Mouse (Mus musculus) T-helper 17 cell (primary cell): ENCODE data around the gene Ppp1r16b.

Source experiments
- in situ Hi-C, 2 experiments: fragments of 300-600 bp; cut with MboI, MseI; formaldehyde crosslinking; loops; 1 replicate in 1 of 2; 2 replicates in 1 of 2; pipeline ENCODE4 v1.15.1; 2025; ENCODE audit warnings: high pct_unique_total_duplicates in 2 of 2

The Ppp1r16b gene

DNA sequence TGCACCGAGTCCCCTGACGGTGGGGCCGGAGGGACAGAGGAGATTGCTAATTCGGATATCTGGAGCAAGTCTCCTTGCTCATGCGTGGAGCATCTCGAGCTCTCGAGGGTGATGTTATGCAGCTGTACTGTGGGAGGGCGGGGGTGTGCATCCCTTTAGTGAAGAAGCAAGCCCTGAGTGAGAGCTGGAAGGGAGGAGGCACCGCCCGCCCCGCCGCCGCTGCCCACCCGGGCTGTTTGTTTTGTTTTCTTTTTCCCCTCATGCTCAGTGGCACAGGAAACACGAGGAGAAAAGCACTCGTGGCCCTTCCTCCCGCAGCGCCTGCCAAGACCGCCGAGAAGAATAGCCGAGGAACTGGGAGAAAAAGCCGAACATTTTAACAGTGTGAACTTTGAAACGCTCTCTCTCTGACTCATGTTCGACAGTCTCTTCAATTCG lies 22.6 kb downstream of the Ppp1r16b start:
- in situ Hi-C loops: no loop called here

DNA sequence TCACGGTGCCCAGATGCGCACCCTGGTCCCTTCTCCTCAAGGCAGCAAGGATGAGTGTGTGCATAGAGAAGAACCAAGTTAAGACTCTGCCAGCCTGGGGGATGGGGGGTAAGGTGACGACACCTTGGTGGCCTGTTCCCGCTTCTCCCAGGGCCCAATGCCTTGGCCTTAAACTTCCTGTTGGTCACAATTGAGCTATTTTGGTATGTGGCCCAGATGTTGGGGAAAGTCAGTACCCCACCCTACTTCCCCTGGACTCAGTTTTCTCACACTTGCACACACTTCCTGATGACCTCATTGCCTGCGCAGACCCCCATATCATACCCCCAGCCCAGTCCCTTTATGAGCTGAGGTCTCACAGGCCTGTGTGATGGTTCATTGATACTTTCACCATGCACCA lies 23.9 kb downstream of the Ppp1r16b start:
- in situ Hi-C loops: no loop called here

DNA sequence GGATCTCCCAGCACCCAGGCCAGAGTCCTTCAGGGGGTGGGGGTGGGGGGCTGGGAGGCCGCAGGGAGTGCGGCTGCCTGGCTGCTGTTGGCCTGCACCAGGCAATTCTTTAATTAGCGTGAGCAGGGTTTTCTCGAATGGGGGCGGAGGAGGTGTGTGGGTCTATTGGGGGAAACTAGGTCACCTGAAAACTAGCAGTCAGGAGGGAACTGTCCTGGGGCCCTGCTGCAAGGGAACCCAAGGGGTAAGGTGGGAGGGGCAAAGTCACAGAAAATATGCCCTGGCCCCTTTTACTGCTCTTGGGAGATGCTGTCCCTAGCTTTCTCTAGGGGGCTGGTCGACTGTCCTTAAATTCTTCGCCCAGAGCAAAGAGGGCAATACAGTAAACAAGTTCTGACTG lies 24.4 kb downstream of the Ppp1r16b start:
- in situ Hi-C loops: no loop called here

DNA sequence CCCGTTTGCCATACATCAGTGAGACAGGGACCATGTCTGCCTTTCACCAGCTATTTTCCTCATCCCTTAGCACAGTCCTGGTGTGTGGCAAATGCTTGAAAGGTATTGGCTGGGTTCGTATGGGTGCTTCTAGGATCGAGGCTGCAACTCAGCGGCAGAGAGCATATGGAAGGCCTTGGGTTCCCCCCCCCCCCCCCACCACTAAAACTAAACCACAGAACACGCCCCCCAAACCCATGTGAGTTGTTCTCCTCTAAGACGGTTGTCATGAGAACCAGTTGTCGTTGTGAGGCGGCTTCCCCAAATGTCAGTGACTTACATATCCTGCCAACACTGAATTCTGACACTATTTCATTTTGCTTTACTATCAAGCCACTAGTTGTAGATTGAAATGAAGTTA lies 24.9 kb downstream of the Ppp1r16b start:
- in situ Hi-C loops: no loop called here

DNA sequence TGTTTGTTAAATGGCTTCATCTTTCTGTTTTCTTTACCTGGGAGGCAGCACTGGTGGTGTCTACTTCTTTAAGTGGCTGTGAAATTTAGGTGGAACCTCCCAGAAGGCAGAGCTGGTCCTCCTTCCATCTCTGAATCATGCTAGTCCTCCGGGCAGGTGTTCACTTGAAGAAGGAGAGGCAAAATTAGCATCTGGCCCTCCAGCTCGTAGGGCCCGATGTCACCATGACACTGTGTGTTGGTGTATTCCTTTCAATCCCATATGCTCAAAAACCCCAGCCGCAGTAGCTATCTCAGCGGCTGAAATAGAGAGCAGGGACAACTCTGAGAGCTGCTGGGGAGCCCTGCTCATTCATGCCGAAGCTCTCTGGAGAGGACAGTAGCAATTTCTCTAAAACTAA lies 27.0 kb downstream of the Ppp1r16b start:
- in situ Hi-C loops: no loop called here

DNA sequence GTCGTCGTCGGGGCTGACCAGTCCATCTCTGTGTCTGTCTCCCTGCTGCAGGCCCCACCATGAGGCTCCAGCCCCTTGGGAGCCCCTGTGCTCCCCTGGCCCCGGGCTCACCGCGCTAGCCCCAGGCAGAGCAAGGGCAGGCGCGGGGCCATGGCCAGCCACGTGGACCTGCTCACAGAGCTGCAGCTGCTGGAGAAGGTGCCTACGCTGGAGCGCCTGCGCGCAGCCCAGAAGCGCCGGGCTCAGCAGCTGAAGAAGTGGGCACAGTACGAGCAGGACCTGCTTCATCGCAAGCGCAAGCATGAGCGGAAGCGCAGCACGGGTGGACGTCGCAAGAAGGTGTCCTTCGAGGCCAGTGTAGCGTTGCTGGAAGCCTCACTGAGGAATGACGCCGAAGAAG lies 30.6 kb downstream of the Ppp1r16b start:
- in situ Hi-C loops: no loop called here

DNA sequence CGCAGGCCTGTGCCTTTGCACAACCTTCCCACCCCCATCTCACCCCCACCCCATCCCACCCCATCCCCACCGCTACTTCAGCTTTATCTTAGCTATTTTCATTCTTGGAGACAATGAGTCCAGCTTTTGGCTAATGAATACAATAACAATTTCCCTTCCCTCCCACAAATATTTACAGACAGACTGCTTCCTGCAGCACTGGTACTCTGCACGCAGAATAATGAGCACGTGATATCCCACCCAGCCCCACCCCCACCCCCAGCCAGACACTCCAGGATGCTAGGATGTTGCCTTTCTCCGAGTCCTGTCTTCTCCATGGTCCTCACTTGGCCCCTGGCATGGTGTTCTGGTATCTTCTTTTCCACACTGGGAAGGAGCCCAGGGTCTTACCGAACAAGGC lies 31.3 kb downstream of the Ppp1r16b start:
- in situ Hi-C loops: no loop called here

DNA sequence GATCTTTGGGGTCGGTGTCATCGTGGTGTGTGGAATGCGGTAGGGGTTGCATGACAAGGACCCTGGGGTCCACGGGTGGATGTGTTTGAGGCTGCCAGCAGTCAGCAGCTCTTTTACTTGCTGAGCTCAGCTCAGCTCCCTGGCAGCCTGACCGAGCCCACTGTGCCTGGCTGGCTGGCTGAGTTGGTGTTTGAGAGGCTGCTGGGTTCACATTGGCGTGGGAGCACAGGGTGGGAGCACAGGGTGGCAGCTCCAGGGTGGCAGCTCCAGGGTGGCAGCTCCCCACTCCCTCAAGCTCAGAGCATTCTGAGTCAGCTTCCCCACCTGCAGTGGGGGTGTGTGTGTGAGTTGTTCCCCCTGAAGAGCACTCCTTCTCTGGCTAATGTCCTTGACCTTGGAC lies 34.7 kb downstream of the Ppp1r16b start:
- in situ Hi-C loops: no loop called here

DNA sequence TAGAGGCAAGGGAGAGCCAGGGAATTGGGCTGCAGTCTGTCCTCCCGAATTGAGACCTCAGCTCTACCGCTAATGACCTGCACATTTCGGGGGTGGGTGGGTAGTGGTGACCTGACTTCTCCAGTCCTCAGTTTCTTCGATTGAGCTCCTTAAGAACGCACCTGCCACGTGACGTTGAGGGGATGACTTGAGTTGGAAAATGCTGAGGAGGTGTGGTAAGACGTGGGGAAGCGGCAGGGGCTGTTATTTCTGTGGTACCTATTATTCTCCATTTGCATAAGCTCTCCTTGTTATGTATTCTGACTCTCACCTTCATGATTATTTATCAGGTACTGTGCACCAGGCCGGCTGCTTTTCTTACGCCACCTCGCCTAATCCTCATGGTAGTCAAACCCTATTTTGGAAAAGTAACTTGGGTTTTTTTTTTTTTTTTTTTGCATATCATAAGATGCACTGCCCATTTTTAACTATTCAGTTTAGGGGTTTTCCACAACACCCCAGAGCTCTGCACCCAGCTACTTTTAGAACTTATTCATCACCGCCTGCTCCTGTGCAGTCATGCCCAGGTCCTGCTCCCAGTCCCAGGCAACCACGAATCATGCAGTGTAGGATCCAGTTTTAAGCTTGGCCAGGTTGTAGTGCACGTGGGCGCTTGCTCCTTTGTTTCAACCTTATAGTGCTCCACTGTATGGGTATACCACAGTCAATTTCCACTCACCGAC lies 35.5 kb downstream of the Ppp1r16b start:
- in situ Hi-C loops: no loop called here

DNA sequence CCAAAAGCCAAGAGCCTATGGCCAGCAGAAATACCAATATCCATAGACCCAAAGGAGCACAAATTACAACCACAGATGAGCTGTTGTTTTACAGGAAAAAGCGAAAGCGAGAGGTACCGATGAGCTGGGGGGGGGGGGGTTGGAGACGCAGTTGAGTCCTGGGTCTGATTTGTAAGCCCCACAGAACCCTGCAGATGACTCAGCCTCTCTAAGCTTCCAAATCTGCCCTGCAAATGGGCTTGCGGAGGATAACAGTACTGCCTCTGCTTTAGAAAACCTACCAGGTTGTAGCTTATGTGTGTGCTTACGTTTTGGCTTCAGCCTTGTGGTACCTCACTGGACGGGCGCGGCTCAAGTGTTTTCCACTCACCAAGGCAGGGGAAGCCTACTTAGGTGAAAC lies 36.3 kb downstream of the Ppp1r16b start:
- in situ Hi-C loops: no loop called here

DNA sequence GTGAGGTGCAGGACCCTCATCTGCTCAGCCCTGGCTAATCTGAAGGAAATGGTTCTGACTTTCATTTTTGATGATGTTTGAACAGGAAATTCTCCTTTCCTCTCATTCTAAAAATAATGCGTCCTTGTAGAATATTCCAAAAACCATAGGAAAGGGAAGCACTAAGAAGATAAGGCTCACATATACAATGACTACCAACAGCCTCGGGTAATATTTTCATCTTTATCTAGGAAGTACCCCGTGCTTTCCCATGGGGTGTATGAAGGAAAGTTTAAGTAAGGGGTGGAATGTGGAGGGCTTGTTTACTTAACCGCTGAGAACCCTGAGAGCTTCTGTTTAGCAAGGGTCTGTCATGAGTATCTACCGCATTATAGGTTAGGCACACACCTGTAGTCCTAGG lies 37.0 kb downstream of the Ppp1r16b start:
- in situ Hi-C loops: no loop called here

DNA sequence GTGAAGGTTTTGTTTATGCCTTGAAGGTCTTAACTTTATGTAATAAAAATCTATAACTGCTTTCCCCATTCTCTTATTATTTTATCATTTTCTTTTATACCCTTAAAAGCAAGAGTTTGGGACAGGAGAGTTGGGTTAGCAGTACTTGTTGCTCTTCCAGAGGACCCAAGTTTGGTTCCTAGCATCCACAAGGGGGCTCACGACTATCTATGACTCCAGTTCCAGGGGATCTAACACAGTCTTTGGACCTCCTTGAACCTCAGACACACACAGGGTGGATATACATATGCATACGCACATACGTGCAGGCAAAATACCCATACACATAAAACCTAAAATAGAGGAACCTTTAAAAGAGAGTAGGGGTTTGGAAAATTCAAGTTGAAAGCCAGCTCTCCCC lies 39.5 kb downstream of the Ppp1r16b start:
- in situ Hi-C loops: loop anchor here in 1 of 2 experiments (5.0 kb wide), 2 partner anchors 32 to 43 kb away; no protein-coding TSS in a partner anchor

DNA sequence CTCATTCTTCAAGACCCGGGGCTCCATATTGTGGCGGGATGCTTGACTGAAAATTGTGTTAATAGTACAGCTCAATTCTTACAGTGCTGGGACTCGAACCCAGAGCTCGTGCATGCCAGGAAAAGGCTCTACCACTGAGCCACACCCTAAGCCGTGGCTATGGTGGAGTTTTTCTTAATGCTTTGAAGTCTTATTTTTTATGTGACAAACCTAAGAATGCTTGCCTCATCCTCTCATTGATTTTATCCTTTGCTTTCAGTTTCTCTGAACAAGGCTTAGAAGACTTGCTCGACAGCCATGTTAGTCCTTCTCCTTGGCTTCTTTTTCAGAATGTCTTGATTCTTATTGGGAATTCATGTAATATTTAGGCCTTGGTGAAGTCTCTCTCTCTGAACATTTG lies 40.3 kb downstream of the Ppp1r16b start:
- in situ Hi-C loops: loop anchor here in 1 of 2 experiments (5.0 kb wide), 2 partner anchors 33 to 42 kb away; no protein-coding TSS in a partner anchor

DNA sequence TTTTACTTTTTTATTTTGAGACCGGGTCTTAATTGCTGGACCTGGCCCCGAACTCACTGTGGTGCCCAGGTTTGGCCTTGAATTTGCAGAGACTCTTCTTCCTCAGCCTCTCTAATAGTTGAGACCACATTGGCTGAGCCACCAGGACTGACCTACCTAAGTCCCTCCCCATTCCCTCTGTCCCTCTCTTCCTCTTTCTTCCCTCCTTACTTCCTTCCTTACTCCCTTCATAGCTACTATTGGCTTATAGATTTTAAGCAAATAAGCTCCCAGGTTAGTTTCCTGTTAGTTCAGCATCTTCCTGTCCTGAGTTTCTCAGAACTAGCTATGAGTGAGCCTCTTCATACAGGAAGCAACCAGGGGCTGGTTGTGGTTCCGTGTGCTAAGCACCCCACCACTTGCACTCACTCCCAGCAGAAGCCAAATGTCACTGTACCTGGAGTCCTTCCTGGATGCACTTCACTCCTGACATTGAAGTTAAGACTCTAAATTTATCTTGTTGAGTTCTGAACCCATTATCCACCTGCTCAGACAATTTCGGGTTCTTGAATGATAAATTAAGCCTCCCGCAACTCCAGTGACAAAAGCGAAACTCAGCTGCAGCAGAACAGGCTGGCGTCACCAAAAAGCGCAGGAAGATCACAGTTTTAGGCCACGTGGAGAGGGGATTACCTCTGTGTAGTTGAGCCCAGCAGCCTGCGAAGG lies 41.7 kb downstream of the Ppp1r16b start:
- in situ Hi-C loops: loop anchor here in 1 of 2 experiments (5.0 kb wide), 2 partner anchors 35 to 40 kb away; no protein-coding TSS in a partner anchor

DNA sequence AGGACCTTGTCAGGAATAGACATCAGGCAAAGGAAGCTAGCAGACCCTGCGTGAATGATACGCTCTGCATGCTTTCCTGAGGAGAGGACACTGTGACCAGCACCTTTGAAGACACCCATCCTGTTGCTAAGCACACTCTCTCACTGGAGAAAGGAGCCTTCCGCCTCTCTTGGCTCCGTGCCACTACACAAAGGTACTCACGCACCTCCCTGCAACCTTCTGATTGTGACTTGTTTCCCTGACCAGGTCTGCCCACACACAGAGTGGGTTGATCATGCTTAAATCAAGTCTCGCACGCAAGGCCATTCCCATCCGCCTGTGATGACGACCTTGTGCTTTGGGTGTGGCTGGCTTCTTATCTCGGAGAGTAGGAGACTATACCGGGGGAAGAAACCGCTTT lies 42.9 kb downstream of the Ppp1r16b start:
- in situ Hi-C loops: loop anchor here in 1 of 2 experiments (5.0 kb wide), 2 partner anchors 36 to 39 kb away; no protein-coding TSS in a partner anchor

DNA sequence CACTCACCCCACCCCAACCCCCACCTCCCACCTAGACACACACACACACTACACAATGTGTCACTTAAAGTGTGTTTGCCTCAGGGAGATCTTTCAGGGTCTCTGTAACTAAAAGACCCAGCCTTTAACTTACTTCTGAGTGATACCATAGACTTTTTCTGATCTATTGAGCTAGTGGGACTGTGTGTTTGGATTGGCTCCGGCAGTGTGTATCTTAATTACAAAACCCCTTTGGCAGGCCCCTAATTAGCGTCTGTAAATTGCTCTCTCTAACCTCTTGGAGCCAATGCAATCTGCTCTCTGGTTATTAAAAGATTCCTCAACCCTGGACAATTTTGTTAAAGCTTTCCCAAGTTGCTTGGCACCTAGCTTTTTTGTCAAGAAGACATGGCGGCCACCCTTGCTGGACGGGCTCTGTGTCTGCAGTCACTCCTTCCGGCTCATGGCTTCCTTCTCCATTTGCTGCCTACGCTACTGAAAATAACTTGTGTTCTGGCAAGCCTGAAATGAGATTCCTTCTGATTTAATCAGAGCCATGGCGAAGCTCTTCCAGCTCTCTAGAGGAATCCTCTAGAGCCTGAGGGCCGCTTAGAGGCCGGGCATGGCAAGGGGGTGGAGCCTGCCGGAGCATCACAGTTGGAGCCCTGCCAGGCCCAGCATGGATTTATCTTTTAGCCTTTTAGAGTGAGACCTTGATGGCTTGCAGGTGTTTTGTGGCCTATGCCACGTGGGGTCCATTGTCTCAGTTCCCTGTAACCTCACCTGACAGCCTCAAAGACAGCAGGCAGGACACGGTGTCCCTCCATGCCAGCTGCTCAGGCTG lies 46.9 kb downstream of the Ppp1r16b start:
- in situ Hi-C loops: no loop called here

DNA sequence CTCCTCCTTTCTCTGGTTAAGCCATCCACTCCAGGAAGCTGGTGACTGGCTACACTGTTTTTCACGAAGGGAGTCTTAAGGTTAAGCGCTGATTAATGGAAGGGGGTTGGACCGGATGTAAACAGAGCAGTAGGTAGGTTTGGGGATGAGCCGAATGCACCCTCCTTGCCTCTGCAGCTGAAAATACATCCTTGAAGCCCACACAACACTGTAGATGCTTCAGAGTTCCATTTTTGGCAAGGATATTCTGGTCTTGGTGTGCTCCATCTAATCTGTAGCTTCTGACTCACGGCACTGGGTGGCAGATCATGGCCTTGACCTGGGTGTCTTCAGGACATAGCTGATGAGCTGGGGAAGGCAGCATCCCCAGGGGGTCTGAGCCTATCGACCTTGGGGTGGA lies 49.6 kb downstream of the Ppp1r16b start:
- in situ Hi-C loops: no loop called here

DNA sequence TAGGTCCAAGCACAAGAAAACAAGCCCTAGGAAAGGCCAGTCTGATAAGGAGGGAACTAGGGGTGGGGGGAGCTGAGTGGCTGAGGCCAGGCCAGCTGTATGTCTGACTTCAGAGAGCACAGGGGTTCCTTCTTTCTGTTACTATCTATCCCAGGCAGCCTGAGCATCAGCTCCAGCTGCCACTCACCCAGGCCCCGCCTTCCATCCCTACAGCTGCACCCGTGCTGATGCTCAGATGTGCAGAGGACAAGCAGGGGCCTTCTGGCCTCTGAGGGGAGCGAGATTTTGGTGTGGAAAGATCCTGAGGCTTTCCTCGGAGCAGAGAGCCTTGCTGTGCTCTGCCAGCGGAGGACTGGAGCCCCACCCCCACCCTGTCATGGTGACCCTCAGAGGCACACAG lies 50.9 kb downstream of the Ppp1r16b start:
- in situ Hi-C loops: no loop called here

DNA sequence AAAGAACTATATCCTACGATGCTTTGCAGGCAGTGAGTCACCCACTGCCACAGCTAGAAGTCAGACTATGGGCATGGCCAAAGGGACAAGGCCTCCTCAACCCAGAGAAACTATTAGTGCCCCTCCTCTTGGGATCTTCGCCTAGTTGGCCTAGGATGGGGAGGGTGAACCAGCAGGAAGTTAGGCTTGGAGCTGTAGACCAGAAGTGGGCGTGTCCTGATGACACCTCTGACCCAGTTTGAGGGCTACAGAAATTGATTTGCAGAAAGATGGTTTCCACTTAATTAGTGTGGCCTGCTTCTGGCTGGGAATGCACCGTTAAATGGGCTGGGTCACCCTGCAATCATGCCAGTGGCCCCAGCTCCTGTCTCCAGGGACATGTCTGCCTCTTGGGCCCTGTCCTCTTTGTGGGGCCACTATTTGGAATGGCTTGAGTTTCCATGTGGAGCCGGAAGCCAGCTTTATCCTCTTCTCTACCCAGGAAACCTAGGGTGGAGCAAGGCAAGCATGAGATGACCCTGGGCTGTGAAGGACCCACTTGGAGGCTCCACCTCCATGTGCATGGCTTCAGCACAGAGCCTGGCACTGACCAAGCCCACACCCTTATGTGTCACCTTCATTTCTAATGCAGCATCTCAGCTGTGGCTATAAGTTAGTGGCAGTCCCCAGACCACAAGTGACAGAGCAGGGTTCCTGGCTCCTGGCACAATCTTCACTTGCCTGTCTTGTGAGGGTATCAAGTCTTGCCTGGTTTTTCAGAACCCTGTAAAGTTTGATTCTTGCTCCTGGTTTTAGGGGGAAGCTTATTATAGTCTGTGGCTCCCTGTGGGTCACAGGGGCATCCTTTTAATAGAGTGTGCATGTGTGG lies 52.6 kb downstream of the Ppp1r16b start:
- in situ Hi-C loops: no loop called here

DNA sequence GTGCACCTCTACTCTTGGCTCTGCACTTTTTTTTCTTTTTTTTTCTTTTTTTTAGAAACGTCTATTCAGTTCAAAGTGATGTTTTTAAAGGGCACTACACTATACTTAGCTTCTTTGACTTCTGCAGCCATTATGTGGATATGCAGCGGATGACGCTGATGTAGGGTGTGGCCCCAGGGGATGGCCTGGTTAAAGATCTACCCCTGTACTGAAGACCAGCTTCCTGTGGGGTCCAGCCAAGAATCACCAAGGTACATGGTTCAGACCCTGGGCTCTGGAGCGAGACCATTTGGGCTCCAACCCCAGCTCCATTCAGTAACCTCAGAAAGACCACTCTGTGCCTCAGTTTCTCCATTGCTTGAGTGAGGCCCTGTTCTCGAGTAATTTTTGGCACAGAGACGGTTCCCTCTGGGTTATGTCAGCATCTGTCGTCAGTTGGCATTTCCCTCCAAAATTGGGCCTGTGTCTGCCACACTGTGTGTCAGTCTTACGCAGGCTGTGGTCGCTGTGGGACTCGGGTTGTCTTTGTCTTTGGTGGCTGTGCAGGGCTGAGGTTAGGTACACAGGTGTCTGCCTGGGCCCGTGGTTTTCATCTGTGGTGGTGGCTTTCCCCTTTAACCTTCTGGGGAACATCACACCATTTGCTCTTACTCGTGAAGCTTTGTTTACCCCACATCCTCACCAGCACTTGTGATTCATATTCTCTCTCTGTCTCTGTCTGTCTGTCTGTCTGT lies 53.8 kb downstream of the Ppp1r16b start:
- in situ Hi-C loops: no loop called here
